Comparison of ENCODE assay signal across 34 mouse cellular contexts in genomic region chr15:101707454-101707853, GRCm38 (mm10). TPM values are rescaled to one million over a fixed set of nuclear protein-coding genes. Genes with fewer than 3 reads are reported as not detected.
"Had no signal": no experiment of that assay in that cellular context is flagged by ENCODE, and none has a peak within 500 bp of the region (broad histone marks: within the 10 kb centered on the region; RNA-seq: fewer than 3 reads in every experiment).

No protein-coding gene starts in this region.

- H3K4me1 ChIP-seq: heart, embryonic 12.5 days; hindbrain, embryonic 12.5 days; limb, embryonic 13.5 days; limb, embryonic 15.5 days had no signal

- H3K36me3 ChIP-seq: heart, embryonic 12.5 days; hindbrain, embryonic 10.5 days; hindbrain, embryonic 12.5 days; limb, embryonic 13.5 days; limb, embryonic 15.5 days had no signal

- H3K27ac ChIP-seq: gastrocnemius, adult 2 months; heart, adult 2 months; hindbrain, embryonic 10.5 days; hindbrain, embryonic 12.5 days; hindbrain, embryonic 14.5 days; layer of hippocampus, adult 2 months; left cerebral cortex, adult 2 months; limb, embryonic 13.5 days; limb, embryonic 15.5 days had no signal

- H3K4me2 ChIP-seq: heart, embryonic 12.5 days; hindbrain, embryonic 12.5 days; hindbrain, embryonic 14.5 days; limb, embryonic 13.5 days; limb, embryonic 15.5 days had no signal

- H3K9ac ChIP-seq: heart, embryonic 12.5 days; hindbrain, embryonic 12.5 days; hindbrain, embryonic 14.5 days; limb, embryonic 13.5 days; limb, embryonic 15.5 days had no signal

- H3K9me3 ChIP-seq: heart, embryonic 12.5 days; hindbrain, embryonic 10.5 days; hindbrain, embryonic 12.5 days; limb, embryonic 13.5 days; limb, embryonic 15.5 days had no signal

- H3K4me3 ChIP-seq: gastrocnemius, adult 2 months; heart, adult 2 months; heart, embryonic 12.5 days; hindbrain, embryonic 10.5 days; hindbrain, embryonic 12.5 days; layer of hippocampus, adult 2 months; left cerebral cortex, adult 2 months; limb, embryonic 13.5 days; limb, embryonic 15.5 days had no signal

- DNase-seq: gastrocnemius, adult 2 months; gastrocnemius, postnatal 10 days; gastrocnemius, postnatal 25 days; heart, adult 2 months; heart, postnatal 10 days; heart, postnatal 4 days; kidney, adult 18-20 months; kidney, adult 8-10 months; kidney, postnatal 10 days; kidney, postnatal 25 days; kidney, postnatal 4 days had no signal

- H3K27me3 ChIP-seq: hindbrain, embryonic 12.5 days; limb, embryonic 13.5 days; limb, embryonic 15.5 days had no signal

- ATAC-seq: forebrain, embryonic 16.5 days; hindbrain, embryonic 16.5 days; inflammation-experienced regulatory T-cells, adult 6 months; intestine, postnatal 0 days had no signal

RNA-seq across cellular contexts. Expression of gene Krt5, which starts 5.2 kb away (rescaled TPM):
- total RNA-seq: gastrocnemius, adult 2 months; gastrocnemius, postnatal 10 days; gastrocnemius, postnatal 25 days; granulocyte monocyte progenitor cell, adult 5-6 weeks; heart, postnatal 10 days; heart, postnatal 4 days; layer of hippocampus, postnatal 10 days; left cerebral cortex, adult 2 months; left cerebral cortex, postnatal 14 days; left cerebral cortex, postnatal 36 days; liver, adult 2 months had no signal
- polyA plus RNA-seq: forebrain, embryonic 16.5 days; frontal cortex, adult 2 months; heart, embryonic 14.5 days; hindbrain, embryonic 14.5 days; inflammation-experienced regulatory T-cells, adult 6 months; kidney, embryonic 14.5 days; liver, adult 2 months had no signal

RNA-seq across cellular contexts. Expression of gene Krt6a, which starts 13.3 kb away (rescaled TPM):
- total RNA-seq: gastrocnemius, adult 2 months; gastrocnemius, postnatal 10 days; gastrocnemius, postnatal 25 days; granulocyte monocyte progenitor cell, adult 5-6 weeks; heart, adult 2 months; heart, postnatal 10 days; heart, postnatal 4 days; layer of hippocampus, adult 2 months; layer of hippocampus, postnatal 10 days; layer of hippocampus, postnatal 25 days; left cerebral cortex, adult 2 months; left cerebral cortex, postnatal 14 days; left cerebral cortex, postnatal 36 days; liver, adult 2 months had no signal
- polyA plus RNA-seq: forebrain, embryonic 16.5 days; frontal cortex, adult 2 months; heart, adult 2 months; heart, embryonic 12.5 days; heart, embryonic 14.5 days; hindbrain, embryonic 10.5 days; hindbrain, embryonic 12.5 days; hindbrain, embryonic 14.5 days; inflammation-experienced regulatory T-cells, adult 6 months; kidney, embryonic 14.5 days; limb, embryonic 11.5 days; liver, adult 2 months had no signal

RNA-seq across cellular contexts. Expression of gene Krt6b, which starts 27.4 kb away (rescaled TPM):
- total RNA-seq: gastrocnemius, adult 2 months; gastrocnemius, postnatal 10 days; gastrocnemius, postnatal 25 days; granulocyte monocyte progenitor cell, adult 5-6 weeks; heart, adult 2 months; layer of hippocampus, adult 2 months; layer of hippocampus, postnatal 10 days; layer of hippocampus, postnatal 25 days; left cerebral cortex, adult 2 months; left cerebral cortex, postnatal 14 days; left cerebral cortex, postnatal 36 days; liver, adult 2 months had no signal
- polyA plus RNA-seq: forebrain, embryonic 16.5 days; frontal cortex, adult 2 months; heart, embryonic 12.5 days; heart, embryonic 14.5 days; hindbrain, embryonic 10.5 days; hindbrain, embryonic 12.5 days; hindbrain, embryonic 14.5 days; hindbrain, embryonic 16.5 days; kidney, embryonic 14.5 days; kidney, embryonic 16.5 days; limb, embryonic 11.5 days; limb, embryonic 13.5 days; liver, adult 2 months had no signal

RNA-seq across cellular contexts. Expression of gene Krt71, which starts 35.5 kb away (rescaled TPM):
- total RNA-seq: gastrocnemius, adult 2 months; gastrocnemius, postnatal 25 days; granulocyte monocyte progenitor cell, adult 5-6 weeks; heart, adult 2 months; heart, postnatal 10 days; heart, postnatal 4 days; layer of hippocampus, adult 2 months; layer of hippocampus, postnatal 10 days; layer of hippocampus, postnatal 25 days; left cerebral cortex, adult 2 months; left cerebral cortex, postnatal 14 days; left cerebral cortex, postnatal 36 days; liver, adult 2 months had no signal
- polyA plus RNA-seq: forebrain, embryonic 16.5 days; frontal cortex, adult 2 months; heart, adult 2 months; heart, embryonic 12.5 days; heart, embryonic 14.5 days; hindbrain, embryonic 10.5 days; hindbrain, embryonic 12.5 days; inflammation-experienced regulatory T-cells, adult 6 months; intestine, postnatal 0 days; kidney, embryonic 14.5 days; kidney, embryonic 16.5 days; limb, embryonic 11.5 days; limb, embryonic 13.5 days; limb, embryonic 15.5 days; liver, adult 2 months had no signal
